Mouse (Mus musculus) spleen, embryonic (tissue): ENCODE measurements around the gene Camta1.

Source experiments
- CTCF ChIA-PET: fragments of 350-600 bp; sonication (Branson Sonifier 250); formaldehyde crosslinking; loops from one replicate; lab custom pipeline; 2022; lab: Charles Lee

Camta1 gene

DNA sequence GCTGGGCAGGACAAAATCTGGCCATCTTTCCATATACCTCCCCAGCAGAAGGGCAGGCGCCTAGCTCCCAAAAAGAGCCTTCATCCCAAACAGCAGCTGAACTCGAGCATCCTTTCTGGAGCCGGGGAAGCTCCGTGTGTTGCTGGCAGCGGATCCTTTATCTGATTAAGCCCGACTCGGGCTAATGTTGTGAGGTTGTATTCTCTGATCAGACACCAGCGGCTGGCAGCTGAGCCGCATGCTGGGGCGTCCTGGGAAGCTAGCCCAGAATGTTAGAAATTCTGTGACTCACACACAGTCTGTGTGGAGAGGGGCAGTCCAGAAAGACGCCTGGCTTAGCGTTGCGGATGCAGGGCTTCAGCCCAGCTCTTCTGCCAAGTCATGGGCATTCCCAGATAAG is 586.4 kb downstream of the Camta1 start:
- CTCF ChIA-PET = no interaction called here

- CTCF ChIA-PET = no interaction called here
Measured at GRCm38 (mm10) chr4:151263786-151264414, 597.8 kb downstream of the Camta1 start.

DNA sequence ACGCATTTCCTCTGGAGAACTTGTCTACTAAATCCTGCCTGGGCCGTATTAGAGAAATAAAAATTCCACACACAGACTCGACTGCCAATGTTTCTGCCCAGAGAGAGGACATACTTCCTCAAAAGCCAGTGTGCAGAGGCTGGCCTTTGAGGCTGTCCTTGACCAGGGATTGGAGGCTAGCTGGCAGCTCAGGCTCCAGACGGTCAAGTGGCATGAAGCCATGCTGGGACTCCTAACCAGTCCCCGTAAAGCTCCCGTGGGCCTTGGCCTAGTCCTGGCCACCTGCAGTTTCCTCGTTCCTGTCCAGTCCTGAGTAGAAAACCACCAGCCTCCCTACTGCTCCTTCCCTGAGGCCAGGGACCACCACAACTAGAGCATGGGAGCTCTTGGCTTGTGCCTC is 598.6 kb downstream of the Camta1 start:
- CTCF ChIA-PET = no interaction called here

DNA sequence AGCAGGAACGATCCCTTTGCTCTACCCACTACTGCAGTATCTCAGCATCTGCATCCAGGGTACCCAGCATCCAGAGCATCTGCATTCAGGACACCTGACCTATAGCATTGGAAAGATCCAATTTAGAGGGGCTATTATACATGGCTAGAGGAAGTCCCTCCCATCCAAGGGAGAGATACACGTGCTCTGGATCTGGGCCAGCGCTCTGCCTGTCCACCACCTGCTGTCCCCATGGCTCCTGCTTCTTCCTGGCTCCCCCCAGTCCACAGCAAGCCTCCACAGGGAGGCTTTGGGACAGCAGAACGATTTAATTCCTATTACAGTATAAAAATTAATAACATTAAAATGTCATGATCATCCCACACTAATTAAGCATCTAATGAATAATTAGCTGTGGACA is 605.1 kb downstream of the Camta1 start:
- CTCF ChIA-PET = no interaction called here

DNA sequence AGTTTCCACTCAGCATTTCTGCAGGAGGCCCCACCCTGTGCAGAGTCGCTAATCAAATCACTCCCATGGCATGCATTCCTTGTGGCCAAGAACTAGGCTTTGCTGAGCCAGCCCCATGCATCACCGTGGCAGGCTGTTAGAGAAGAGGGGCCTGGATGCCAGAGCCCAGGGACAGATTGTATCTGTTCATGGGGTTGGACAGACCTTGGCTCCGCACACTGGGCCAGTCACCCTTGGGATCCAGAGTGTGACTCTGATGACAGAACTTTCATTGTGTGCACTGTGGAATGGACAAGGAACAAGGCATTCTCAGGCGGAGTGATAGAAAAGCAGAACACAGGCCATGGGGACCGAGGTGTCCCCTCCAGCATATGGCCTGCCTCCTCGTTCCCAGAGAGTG is 610.9 kb downstream of the Camta1 start:
- CTCF ChIA-PET = no interaction called here

DNA sequence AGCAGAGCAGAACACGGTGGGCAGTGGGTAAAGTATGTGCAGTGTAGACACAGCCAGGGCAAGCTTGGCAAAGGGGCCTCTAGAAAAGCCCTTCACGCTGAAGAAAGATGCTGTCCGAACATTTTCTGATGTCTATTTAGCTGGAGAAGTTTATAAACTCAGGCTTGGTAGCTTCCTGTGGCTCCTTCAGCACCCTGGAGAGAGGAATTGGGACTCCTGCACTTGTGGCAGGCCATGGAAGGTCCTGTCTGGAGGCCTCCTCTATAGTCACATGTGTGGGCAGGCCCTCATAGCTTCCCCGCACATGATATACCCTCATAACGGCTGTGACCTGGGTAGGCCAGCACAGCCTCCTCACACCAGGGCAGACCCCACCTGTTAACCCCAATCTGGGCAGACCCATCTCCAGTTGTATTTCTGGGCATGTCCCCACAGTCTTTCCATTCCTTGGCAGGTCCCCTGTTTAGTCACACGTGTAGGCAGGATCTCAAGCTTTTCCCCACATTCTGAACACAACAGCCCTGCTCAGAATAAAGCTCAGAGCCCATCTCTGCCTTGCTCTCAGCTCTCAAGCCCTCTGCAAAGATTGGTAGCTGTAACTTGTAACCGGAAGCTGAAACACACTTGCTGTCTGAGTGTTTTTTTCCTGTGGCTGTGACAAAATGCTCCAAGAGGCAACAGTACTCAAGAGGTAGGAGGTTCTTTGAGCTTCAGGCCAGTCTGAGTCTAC is 616.4 kb downstream of the Camta1 start:
- CTCF ChIA-PET = no interaction called here

DNA sequence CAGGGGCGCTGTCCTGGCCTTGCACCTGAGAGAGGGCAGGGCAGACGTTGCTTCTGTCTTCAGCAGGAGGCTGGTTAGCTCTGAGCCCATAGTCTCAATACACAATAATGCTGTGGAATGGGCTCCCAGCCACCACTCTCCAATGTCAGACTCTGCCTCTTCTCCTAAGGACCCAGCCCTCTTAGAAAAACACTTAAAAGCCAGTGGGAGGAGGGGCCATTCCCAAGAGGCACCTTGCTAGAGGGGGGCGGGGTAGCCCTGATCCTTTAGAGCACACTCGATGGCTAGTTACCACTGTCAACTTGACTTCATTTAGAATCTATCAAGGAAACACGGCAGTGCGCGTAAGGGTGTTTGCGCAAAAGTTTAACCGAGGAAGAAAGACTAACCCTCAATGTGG is 618.2 kb downstream of the Camta1 start:
- CTCF ChIA-PET = no interaction called here

GRCm38 (mm10) chr4:151242751-151243150 is 618.9 kb downstream of the Camta1 start:
- CTCF ChIA-PET = no interaction called here

DNA sequence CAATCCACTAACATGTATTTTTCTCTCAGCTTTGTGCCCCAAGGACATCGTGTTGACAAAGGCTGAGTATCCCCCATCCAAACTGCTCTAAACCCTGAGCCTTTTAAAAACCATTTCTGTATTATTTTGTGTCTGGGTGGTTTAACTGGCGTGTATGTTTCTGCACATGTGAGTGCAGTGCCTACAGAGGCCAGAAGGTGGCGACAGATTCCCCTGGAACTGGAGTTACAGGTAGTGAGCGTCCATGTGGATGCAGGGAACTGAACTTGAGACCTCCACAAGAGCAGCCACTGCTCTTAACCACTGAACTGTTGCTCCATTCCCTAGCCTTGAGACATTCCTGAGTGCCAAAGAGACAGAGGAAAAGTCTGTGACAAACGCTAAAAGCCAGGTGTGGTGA is 621.2 kb downstream of the Camta1 start:
- CTCF ChIA-PET = no interaction called here

- CTCF ChIA-PET = no interaction called here
Measured at GRCm38 (mm10) chr4:151238970-151239684, 622.5 kb downstream of the Camta1 start.

DNA sequence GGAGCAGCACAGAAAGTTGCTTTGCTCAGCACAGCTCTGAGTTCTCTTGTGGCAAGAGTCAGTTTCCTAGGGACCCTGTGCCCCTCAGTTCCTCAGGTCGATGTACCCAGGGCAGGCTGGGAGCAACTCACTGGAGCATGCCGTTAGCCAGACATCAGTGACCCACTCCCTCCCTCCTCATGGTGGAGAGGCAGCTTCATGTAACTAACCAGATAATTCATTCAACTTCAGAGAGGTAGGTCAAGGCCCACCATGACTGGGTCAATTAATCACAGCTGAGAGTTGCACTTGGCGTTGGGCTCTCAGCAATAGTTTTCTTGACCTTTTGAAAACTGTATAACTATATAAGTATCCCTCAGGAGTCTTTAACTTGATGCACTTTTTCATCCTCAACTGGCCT is 624.2 kb downstream of the Camta1 start:
- CTCF ChIA-PET = no interaction called here

DNA sequence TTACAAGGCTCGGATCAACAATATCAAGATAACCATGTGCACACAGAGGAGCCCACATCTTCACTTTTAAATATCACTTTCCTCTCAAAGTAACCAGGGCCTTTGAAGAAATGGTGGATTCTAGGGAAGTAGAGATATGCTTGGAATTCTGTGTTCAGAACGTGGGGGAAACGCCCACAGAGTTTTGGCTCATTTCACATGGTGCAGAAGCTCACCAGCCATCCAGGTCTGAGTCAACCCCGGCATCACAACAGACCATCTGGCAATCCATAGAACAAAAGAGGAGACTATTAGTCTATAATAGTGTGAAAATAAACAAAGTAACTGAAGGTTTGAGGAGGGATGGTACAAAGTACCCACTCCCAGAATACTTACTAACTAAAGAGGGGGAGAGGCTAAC is 626.7 kb downstream of the Camta1 start:
- CTCF ChIA-PET = no interaction called here

DNA sequence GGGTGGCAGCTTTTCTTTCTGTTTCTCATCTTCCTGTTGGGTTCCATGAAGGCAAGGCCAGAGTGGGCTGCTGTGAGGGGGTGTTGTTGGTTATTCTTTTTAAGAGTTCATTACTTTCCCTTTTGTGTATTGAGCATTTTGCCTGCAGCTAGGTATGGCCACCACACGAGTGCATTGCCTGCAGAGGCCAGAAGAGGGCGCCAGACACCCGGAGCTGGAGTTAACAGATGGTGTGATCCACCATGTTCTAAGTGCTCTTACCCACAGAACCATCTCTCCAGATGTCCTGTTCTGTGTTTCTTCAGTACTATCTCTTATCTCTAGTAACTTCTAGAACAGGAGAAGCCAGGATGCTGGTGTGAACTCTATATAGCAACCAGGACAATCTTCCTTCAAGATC is 629.6 kb downstream of the Camta1 start:
- CTCF ChIA-PET = no interaction called here

GRCm38 (mm10) chr4:151229073-151229472 is 632.6 kb downstream of the Camta1 start:
- CTCF ChIA-PET = no interaction called here

- CTCF ChIA-PET = no interaction called here
Measured at GRCm38 (mm10) chr4:151226496-151226895, 635.2 kb downstream of the Camta1 start.

- CTCF ChIA-PET = no interaction called here
Measured at GRCm38 (mm10) chr4:151224017-151224416, 637.7 kb downstream of the Camta1 start.

- CTCF ChIA-PET = no interaction called here
Measured at GRCm38 (mm10) chr4:151223263-151223996, 638.2 kb downstream of the Camta1 start.

DNA sequence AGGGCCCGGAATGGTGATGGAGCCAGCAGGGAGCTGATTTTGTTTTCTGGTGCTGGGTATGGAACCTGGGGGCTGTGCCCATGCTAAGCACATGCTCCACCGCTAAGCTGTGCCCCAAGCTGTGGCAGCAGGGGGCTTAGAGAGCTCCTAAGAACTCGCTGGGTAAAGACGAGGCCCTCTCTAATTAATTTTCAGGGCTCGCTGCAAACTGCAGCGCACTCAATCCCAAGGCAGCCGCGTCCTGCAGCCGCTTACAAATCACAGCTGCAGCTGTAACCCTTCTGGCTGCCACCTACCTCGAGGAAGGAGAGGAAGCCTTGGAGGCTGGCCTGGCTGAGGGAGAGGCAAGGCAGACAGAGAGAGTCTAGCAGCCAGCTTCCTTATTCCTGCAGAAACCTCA is 639.0 kb downstream of the Camta1 start:
- CTCF ChIA-PET = no interaction called here

DNA sequence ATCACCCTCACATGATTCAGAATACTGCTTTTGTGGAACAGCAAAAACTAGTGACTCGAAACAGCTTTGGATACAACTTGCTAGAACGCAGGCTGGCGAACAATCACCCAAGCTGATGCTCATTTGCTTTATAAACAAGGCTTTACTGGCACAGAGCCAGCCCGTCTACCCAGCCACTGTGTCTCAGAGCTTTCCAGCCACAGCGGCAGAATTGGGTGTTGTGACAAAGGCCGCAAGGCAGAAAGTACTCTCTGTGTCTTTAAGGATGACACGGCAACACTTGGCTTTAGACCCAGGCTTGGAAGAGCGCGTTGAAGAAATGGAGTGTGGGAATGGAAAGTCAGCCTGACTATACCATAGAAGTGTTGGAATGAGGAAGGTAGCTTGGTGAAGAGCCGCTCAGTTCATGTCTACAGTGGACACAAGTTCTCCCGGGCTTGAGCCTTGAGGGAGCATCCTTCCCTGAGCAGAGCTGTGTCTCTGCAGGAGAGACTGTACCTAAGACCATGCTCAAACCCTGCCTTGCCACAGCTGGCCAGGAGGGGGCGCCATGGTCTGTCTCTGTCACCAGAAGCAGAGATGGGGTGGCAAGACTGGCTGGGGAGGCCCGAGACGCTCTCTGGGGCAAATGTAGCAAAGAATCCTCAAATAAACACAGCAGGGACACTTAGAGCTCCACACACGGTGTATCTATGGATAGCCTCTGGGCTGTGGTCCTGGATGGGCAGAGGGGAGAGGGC is 645.0 kb downstream of the Camta1 start:
- CTCF ChIA-PET = no interaction called here

DNA sequence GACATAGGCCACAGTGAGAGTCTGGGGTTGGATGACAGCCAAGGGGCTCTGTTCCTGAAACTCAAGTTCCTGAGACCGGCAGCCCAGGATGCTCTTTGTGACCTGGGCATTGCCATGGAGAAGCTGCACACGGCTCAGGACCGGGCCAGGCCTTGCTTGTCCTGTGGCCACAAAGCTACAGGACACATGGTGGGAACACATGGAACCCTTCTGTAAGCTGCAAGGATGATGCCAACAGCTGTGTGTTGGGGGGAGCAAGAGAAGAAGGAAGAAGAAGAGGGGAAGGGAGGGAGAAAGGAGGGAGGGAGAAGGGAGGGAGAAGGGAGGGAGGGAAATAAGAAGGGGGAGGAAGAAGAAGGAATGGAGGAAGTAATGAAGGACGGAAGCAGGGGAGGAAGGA is 645.8 kb downstream of the Camta1 start:
- CTCF ChIA-PET = no interaction called here

GRCm38 (mm10) chr4:151215179-151215578 is 646.5 kb downstream of the Camta1 start:
- CTCF ChIA-PET = no interaction called here

DNA sequence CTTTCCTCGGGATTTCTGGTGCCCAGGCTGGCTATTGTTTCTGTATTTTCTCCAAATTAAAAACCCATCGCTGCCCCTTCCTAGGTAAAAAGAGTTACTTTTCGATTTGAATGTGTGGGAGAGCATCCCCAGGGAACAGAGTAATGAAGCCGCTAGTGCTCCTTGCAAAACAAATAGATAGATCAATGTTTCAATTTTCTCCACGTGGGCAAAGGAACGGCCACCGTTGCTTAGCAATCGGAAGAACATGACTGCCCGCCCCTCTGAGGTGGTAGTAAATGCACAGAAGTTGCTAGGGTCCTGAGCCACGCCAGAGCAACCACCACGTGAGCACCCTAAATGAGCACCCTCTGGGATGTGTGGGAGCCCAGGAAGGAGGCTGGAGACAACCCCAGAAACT is 648.2 kb downstream of the Camta1 start:
- CTCF ChIA-PET = no interaction called here
